Mouse (Mus musculus): ENCODE results near the gene H2-DMb2. TPM values are rescaled to one million over a fixed set of nuclear protein-coding genes. Genes with fewer than 3 reads are reported as not detected.
"Not testable (repeated sequence)": the region's sequence is repeated elsewhere in the genome, so short reads cannot be mapped to it uniquely, and the experiment has no call there.

H2-DMb2 gene
- polyA plus RNA-seq, 1 experiment from 2014 or later, result 0.65 TPM

DNA sequence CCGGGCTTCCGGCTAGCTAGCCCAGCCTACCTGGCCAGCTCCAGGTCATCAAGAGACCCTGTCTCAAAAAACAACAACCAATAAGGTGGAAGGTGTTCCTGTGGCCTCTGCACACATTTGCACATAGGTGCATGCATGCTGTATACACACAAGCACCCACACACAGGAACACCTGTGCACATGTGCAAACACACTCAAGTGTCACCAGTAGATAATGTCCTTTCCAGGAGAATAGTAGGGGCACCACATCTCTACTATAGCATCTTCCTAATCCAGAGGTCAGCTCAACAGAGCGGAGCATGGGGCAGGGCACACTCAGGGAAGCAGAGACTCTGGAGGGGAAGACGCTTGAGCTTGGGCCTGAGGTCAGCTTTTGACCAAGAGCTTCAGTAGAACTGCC is 1.1 kb downstream of the H2-DMb2 start:
- 91% methylated on average over 4 of the region's 4 CpGs for WGBS
- H3K36me3 ChIP-seq (replicated peaks); ATAC-seq (replicated peaks): not testable (repeated sequence)

GRCm38 (mm10) chr17:34144960-34145371 is 1.9 kb downstream of the H2-DMb2 start:
- H3K27ac ChIP-seq, result no peak overlapping the region
- no peak for ATAC-seq (replicated peaks)
- H3K27me3 ChIP-seq (replicated peaks), result peaks cover 14% of the 10 kb centered on the region
- no peak overlapping the region for H3K9ac ChIP-seq
- no peak overlapping the region for H3K4me3 ChIP-seq
- H3K9me3 ChIP-seq, result no peaks in the 10 kb centered on the region
- no peak overlapping the region for H3K4me2 ChIP-seq
- 68% methylated on average over 3 of the region's 3 CpGs for WGBS
- H3K36me3 ChIP-seq (replicated peaks), result no peaks in the 10 kb centered on the region
- H3K4me1 ChIP-seq, result no peaks in the 10 kb centered on the region; the same call in 1 of the 2 replicates

More for the DNA sequence above, 1.1 kb downstream of the H2-DMb2 start:
- H3K4me1 ChIP-seq, H3K4me3 ChIP-seq, H3K27ac ChIP-seq, H3K9ac ChIP-seq, H3K4me2 ChIP-seq, H3K9me3 ChIP-seq: not testable (repeated sequence)
- H3K27me3 ChIP-seq (replicated peaks), result peaks cover 20% of the 10 kb centered on the region

- 67% methylated on average over 4 of the region's 4 CpGs for WGBS
- Histone ChIP-seq H3K9me3 (no peaks in the 10 kb centered on the region), H3K9ac (no peak within 1 kb of the TSS), H3K36me3 (replicated peaks) (no peaks in the 10 kb centered on the region), H3K4me3 (no peak within 1 kb of the TSS), H3K4me2 (no peak within 1 kb of the TSS), H3K4me1 (no peaks in the 10 kb centered on the region), H3K27me3 (replicated peaks) (no peaks in the 10 kb centered on the region), H3K27ac (no peak within 1 kb of the TSS)
- ATAC-seq (replicated peaks), result no peak
These were observed 9.8 kb downstream of the H2-DMb2 start, which contains the start of gene H2-DMb1 for GRCm38 (mm10) chr17:34152923-34153322. TSS of gene H2-DMb1 (plus strand) at chr17:34153072.

- WGBS, result 65% methylated on average over 5 of the region's 5 CpGs
- no peaks in the 10 kb centered on the region for H3K27me3 ChIP-seq (replicated peaks)
These were observed 12.4 kb downstream of the H2-DMb2 start for GRCm38 (mm10) chr17:34155534-34155933.

DNA sequence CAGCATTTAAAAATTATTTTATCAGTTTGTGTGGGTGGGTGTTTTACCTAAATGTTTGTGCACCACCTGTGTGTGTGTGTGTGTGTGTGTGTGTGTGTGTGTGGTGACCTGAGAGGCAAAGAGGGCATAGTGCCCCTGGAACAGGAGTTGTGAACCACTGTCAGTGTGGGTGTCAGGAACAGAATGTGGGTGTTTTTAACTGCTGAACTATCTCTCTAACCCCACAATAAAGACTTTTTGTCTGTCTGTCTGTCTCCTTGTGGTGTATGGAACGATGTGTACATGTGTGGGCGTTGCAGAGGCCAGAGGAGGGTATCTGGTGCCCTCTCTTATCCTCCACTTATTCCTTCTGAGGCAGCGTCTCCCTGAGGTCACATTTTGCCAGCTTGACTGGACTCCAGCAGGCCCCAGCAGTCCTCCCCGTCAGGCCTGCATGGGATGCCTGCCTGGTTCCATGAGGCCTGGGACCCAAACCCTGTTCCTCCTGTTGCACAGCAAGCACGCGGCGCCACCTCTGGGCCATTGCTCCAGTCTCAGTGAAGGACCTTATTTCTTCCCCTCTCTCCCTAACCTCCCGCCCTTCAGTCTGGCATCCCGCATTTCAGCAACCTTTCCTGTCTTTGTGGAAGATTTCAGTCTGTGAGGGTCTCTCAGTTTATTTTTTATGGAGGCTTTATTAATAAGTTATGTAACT is 21.2 kb downstream of the H2-DMb2 start:
- Histone ChIP-seq H3K4me1 (no peaks in the 10 kb centered on the region), H3K9ac (no peak overlapping the region), H3K4me2 (no peak overlapping the region), H3K27me3 (replicated peaks) (no peaks in the 10 kb centered on the region), H3K9me3 (no peaks in the 10 kb centered on the region), H3K4me3 (no peak overlapping the region), H3K36me3 (replicated peaks) (no peaks in the 10 kb centered on the region), H3K27ac (no peak overlapping the region)
- WGBS, result 38% methylated on average over 9 of the region's 9 CpGs
- no peak for ATAC-seq (replicated peaks)

More at GRCm38 (mm10) chr17:34155534-34155933, 12.4 kb downstream of the H2-DMb2 start:
- Histone ChIP-seq H3K4me2 (no peak overlapping the region), H3K4me3 (no peak overlapping the region), H3K4me1 (no peaks in the 10 kb centered on the region), H3K9me3 (no peaks in the 10 kb centered on the region), H3K27ac (no peak overlapping the region), H3K9ac (no peak overlapping the region), H3K36me3 (replicated peaks) (no peaks in the 10 kb centered on the region)
- ATAC-seq (replicated peaks), result no peak

DNA sequence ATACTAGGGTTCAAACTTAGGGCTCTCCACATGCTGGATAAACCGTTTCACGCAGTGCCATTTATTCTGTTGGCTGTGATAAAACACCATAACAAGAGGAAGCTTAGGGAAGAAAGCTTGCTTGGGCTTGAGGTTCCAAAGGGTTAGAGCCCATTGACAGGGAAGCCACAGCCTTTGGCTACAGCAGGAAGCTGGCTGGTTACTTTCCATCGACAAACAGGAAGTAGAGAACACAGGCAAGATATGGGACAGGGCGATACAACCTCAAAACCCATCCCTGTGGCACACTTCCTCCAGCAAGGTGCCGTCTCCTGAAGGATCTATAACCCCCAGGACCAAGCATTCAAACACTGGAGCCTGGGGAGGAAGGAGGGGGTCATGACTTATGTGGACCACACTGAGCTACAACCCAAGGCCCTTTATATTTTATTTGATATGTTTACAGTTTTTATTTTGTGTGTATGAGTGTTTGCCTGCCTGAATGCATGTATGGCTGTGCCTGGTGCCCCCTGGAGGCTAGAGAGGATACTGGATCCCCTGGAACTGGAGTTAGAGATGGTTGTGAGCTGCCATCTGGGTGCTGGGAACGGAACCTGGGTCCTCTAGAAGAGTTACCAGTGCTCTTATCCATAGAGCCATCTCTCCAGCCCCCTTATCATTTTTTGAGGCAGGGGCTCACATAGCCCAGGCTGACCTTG is 22.1 kb downstream of the H2-DMb2 start:
- no peaks in the 10 kb centered on the region for H3K9me3 ChIP-seq
- 0 out of 2 replicates have a peak, but pooled peaks cover 3% of the 10 kb centered on the region for H3K27me3 ChIP-seq (replicated peaks)
- no peak overlapping the region for H3K27ac ChIP-seq
- no peak overlapping the region for H3K9ac ChIP-seq
- no peak overlapping the region for H3K4me2 ChIP-seq
- ATAC-seq (replicated peaks), result no peak
- H3K4me3 ChIP-seq, result no peak overlapping the region
- H3K4me1 ChIP-seq, result no peaks in the 10 kb centered on the region
- H3K36me3 ChIP-seq (replicated peaks), result no peaks in the 10 kb centered on the region
- WGBS, result 82% methylated on average over 6 of the region's 6 CpGs

DNA sequence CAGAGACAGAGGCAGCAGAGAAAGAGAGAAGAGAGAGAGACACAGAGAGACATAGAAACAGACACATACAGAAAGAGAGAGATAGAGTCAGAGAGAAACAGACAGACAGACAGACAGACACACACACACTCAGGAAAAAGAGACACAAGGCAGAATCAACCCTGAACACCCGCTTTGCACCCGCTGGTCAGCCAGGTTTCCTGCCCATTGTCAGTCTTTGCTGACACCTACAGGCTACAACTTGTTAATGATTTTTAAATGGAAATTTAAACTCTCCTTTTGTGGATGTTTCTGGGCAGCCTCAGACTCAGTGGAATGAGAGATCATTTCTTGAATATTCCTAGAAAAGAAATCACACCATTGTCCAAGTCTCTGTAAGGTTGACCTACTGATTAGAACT is 26.2 kb downstream of the H2-DMb2 start:
- Histone ChIP-seq H3K27me3 (replicated peaks) (peaks cover 7% of the 10 kb centered on the region; the same call in 1 of the 2 replicates), H3K36me3 (replicated peaks) (no peaks in the 10 kb centered on the region), H3K9ac (no peak overlapping the region), H3K27ac (no peak overlapping the region), H3K4me3 (no peak overlapping the region), H3K9me3 (no peaks in the 10 kb centered on the region), H3K4me2 (no peak overlapping the region), H3K4me1 (no peaks in the 10 kb centered on the region)
- 2% methylated on average over 2 of the region's 2 CpGs for WGBS
- no peak for ATAC-seq (replicated peaks)

DNA sequence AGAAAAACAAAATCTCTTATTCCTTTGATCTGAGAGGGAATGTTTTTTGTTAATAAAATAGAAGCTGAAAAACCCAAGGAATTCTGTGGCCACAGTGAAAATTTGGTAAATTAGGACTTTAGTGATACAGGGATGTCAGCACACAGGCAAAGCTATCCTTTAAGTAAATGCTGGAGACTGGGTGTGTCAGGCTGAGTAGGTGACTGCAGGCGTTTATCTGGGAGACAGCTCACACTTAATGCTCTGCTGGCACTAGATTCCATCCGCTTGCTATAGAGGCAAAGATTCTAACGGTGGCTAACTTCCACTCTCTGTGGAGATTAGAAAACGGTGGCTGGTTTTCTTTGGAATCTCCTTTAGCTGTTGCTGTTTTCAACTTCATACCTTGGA is 27.4 kb downstream of the H2-DMb2 start:
- no peak overlapping the region for H3K9ac ChIP-seq
- no peaks in the 10 kb centered on the region for H3K9me3 ChIP-seq
- 24% methylated on average over 4 of the region's 4 CpGs for WGBS
- no peak overlapping the region for H3K4me3 ChIP-seq
- no peaks in the 10 kb centered on the region for H3K36me3 ChIP-seq (replicated peaks)
- ATAC-seq (replicated peaks), result no peak
- no peak overlapping the region for H3K4me2 ChIP-seq
- peaks cover 7% of the 10 kb centered on the region; the same call in 1 of the 2 replicates for H3K27me3 ChIP-seq (replicated peaks)
- H3K27ac ChIP-seq, result no peak overlapping the region
- H3K4me1 ChIP-seq, result no peaks in the 10 kb centered on the region

- Histone ChIP-seq H3K4me3 (no peak overlapping the region), H3K27me3 (replicated peaks) (peaks cover 7% of the 10 kb centered on the region; the same call in 1 of the 2 replicates), H3K9me3 (no peaks in the 10 kb centered on the region), H3K9ac (no peak overlapping the region), H3K4me1 (no peaks in the 10 kb centered on the region), H3K4me2 (no peak overlapping the region), H3K36me3 (replicated peaks) (no peaks in the 10 kb centered on the region), H3K27ac (no peak overlapping the region)
- ATAC-seq (replicated peaks), result no peak
- 45% methylated on average over 13 of the region's 13 CpGs for WGBS
These were observed 27.9 kb downstream of the H2-DMb2 start for GRCm38 (mm10) chr17:34170877-34171498.

GRCm38 (mm10) chr17:34172528-34172927 is 29.4 kb downstream of the H2-DMb2 start:
- Histone ChIP-seq H3K27ac (no peak overlapping the region), H3K36me3 (replicated peaks) (no peaks in the 10 kb centered on the region), H3K9me3 (no peaks in the 10 kb centered on the region), H3K4me1 (no peaks in the 10 kb centered on the region), H3K27me3 (replicated peaks) (peaks cover 7% of the 10 kb centered on the region; the same call in 1 of the 2 replicates), H3K4me2 (no peak overlapping the region), H3K9ac (no peak overlapping the region), H3K4me3 (no peak overlapping the region)
- WGBS, result 95% methylated on average over 5 of the region's 5 CpGs
- no peak for ATAC-seq (replicated peaks)

GRCm38 (mm10) chr17:34174075-34174474 is 31.0 kb downstream of the H2-DMb2 start:
- no peak for ATAC-seq (replicated peaks)
- H3K9me3 ChIP-seq, result no peaks in the 10 kb centered on the region
- H3K4me3 ChIP-seq, result no peak overlapping the region
- no peaks in the 10 kb centered on the region for H3K36me3 ChIP-seq (replicated peaks)
- 69% methylated on average over 1 of the region's 1 CpGs for WGBS
- H3K4me1 ChIP-seq, result no peaks in the 10 kb centered on the region
- no peak overlapping the region for H3K4me2 ChIP-seq
- H3K27ac ChIP-seq, result no peak overlapping the region
- H3K27me3 ChIP-seq (replicated peaks), result peaks cover 7% of the 10 kb centered on the region; the same call in 1 of the 2 replicates
- no peak overlapping the region for H3K9ac ChIP-seq

DNA sequence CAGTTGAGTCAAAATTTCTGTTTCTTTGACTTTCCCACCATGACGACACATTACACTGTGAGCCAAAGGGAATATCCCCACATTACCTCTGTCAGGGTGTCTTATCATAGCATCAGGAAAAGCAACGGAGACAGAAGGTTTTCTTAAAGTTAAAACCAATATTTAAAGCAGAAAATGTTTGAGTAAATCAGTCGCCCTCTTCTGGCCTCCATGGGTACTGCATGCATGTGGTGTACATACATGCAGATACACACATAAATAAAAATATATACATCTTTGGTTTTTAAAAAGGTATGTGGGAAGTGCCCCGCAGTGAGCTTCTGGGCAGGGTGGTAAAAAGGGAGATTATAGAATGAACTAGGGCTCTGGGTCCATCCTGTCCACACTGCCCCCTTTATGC is 34.1 kb downstream of the H2-DMb2 start:
- WGBS, result 75% methylated on average over 4 of the region's 4 CpGs

More for the DNA sequence above, 34.1 kb downstream of the H2-DMb2 start:
- no peaks in the 10 kb centered on the region for H3K9me3 ChIP-seq
- H3K4me2 ChIP-seq, result no peak overlapping the region
- H3K4me1 ChIP-seq, result no peaks in the 10 kb centered on the region
- H3K9ac ChIP-seq, result no peak overlapping the region
- H3K36me3 ChIP-seq (replicated peaks), result no peaks in the 10 kb centered on the region
- no peak overlapping the region for H3K27ac ChIP-seq
- ATAC-seq (replicated peaks), result no peak
- no peak overlapping the region for H3K4me3 ChIP-seq
- H3K27me3 ChIP-seq (replicated peaks), result peaks cover 6% of the 10 kb centered on the region; the same call in 1 of the 2 replicates
